Mouse (Mus musculus) lung, adult 2 months (tissue): Measurements from ENCODE around the gene Olfr1262.

ENCODE experiments used
- CTCF ChIP-seq: fragments of 200-500 bp; IDR thresholded peaks from 2 replicates; pipeline ENCODE4 v1.5.1; 2011; ENCODE audit warnings: mild to moderate bottlenecking, low read length, control low read depth; ENCODE audit not compliant: insufficient read depth
- POLR2A ChIP-seq: fragments of 200-500 bp; IDR thresholded peaks from 2 replicates; pipeline ENCODE4 v1.6.1; 2011; ENCODE audit warnings: low read depth, mild to moderate bottlenecking, control low read depth, low read length, borderline replicate concordance; ENCODE audit errors: extremely low read depth

GRCm38 (mm10) chr2:90035037-90035436, 35.1 kb downstream of the Olfr1262 start, which contains the start of gene Olfr1265:
- TF ChIP-seq CTCF = no peak
- no peak for TF ChIP-seq POLR2A
